Mouse (Mus musculus): ENCODE results near the gene Adm2.

Gene Adm2

GRCm38 (mm10) chr15:89353837-89354236, 31.3 kb downstream of the Adm2 start:
- in situ Hi-C loops (cut with MboI; ENCODE audit: low sequenced_read_pairs), result no loop called here

GRCm38 (mm10) chr15:89354455-89354854, 31.9 kb downstream of the Adm2 start:
- in situ Hi-C loops (cut with MboI; ENCODE audit: low sequenced_read_pairs), result no loop called here

GRCm38 (mm10) chr15:89355241-89356187, 33.0 kb downstream of the Adm2 start, which contains the start of the genes Lmf2 and Ncaph2:
Gene Lmf2 (minus strand): TSS chr15:89355659.
Gene Ncaph2 (plus strand): TSS chr15:89355719.
- in situ Hi-C loops (cut with MboI; ENCODE audit: low sequenced_read_pairs), result no loop called here

GRCm38 (mm10) chr15:89356372-89356771, 33.9 kb downstream of the Adm2 start:
- in situ Hi-C loops (cut with MboI; ENCODE audit: low sequenced_read_pairs), result no loop called here

GRCm38 (mm10) chr15:89358784-89359183, 36.3 kb downstream of the Adm2 start:
- in situ Hi-C loops (cut with MboI; ENCODE audit: low sequenced_read_pairs), result no loop called here

GRCm38 (mm10) chr15:89363051-89363450, 40.5 kb downstream of the Adm2 start:
- in situ Hi-C loops (cut with MboI; ENCODE audit: low sequenced_read_pairs), result no loop called here

- in situ Hi-C loops (cut with MboI; ENCODE audit: low sequenced_read_pairs), result no loop called here
Observed at GRCm38 (mm10) chr15:89365141-89365551, 42.6 kb downstream of the Adm2 start.

- in situ Hi-C loops (cut with MboI; ENCODE audit: low sequenced_read_pairs), result no loop called here
Observed at GRCm38 (mm10) chr15:89372068-89372467, 49.5 kb downstream of the Adm2 start.

GRCm38 (mm10) chr15:89372536-89372935, 50.0 kb downstream of the Adm2 start:
- in situ Hi-C loops (cut with MboI; ENCODE audit: low sequenced_read_pairs), result no loop called here

- in situ Hi-C loops (cut with MboI; ENCODE audit: low sequenced_read_pairs), result no loop called here
Observed at GRCm38 (mm10) chr15:89373027-89373761, 50.7 kb downstream of the Adm2 start.

- in situ Hi-C loops (cut with MboI; ENCODE audit: low sequenced_read_pairs), result no loop called here
Observed at GRCm38 (mm10) chr15:89373762-89374248, 51.3 kb downstream of the Adm2 start, which contains the start of gene Sco2. Gene Sco2 (minus strand): TSS chr15:89373846.

All from CH12F3 (cell line).